Mouse (Mus musculus) neural tube, postnatal 0 days (tissue): ENCODE results near the gene Ntmt1. TPM values are rescaled to one million over a fixed set of nuclear protein-coding genes. Genes with fewer than 3 reads are reported as not detected.

Experiments used
- polyA plus RNA-seq: library from polyadenylated mRNA; unstranded; fragments of >200 nt; fragmentation: Nextera tagmentation; extraction: Ambion mirVana; gene quantifications from 2 replicates; pipeline ENCODE4 v1.2.1, GENCODE M21; 2015

Ntmt1 gene
- 96.5 and 103 TPM in 2 replicates for polyA plus RNA-seq

DNA sequence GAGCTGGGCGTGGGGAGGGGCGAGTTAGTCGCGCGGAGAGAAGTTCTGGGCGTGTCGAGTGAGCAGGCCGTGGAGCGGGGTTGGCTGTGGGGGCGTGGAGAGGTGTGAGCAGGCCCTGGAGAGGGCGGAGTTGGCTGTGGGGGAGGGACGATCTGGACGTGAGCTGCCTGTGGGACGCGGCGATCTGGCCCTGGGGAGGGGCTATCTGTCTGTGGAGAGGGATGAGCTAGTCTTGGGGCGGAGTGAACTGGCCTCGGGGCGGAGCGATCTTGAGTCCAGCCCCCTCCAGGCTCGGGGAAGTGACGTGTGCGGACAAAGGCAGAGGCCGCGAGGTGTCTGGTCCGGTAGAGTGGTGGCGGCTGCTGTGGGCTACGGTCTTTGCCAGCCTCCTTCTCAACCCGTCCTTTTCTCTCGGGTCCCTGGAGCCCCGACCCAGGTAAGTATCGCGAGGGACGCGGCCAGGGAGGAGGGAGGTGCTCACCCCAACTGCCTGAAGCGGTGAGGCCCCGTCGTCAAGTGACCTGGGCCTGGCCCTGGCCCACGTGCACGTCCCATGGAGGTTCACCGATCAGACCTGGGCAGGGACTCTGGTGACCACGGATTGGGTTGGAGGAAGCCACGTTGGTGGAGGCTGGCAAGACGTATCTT is at the start of gene Ntmt1:
Gene Ntmt1, plus strand, starts transcription at position 179 of the 648 bp plus-strand sequence.

GRCm38 (mm10) chr2:30803604-30804003 is 4.0 kb upstream of the Ntmt1 start, which contains the start of gene 1700001O22Rik:
Gene 1700001O22Rik (minus strand): TSS chr2:30803661.

DNA sequence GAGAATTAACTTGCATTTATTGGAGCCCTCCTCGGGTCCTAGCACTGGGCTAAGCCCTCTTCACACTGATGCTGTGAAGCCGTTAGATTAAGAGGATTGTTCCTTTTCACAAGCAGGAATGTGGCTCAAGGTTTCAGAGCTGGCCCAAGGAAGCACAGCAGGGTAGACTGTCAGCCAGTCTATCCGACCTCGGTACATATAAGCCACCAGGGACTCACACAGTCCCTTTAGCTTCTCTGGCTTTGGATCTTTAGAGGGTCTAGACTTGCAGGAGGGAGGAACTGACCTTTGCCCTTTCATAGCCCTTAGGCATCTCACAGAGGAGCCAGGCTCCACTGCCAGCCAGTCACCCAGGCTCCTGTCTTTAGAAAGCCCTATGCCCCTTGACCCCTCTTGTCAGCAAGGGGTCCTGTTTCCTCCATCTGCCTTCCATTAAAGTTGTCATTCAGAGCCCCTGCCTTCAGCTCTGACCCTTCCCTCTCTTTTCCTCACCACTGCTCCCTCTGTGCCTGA is 22.7 kb downstream of the Ntmt1 start, which contains the start of gene Asb6:
Gene Asb6, minus strand, starts transcription at position 51 of the 513 bp plus-strand sequence.

GRCm38 (mm10) chr2:30834373-30835022 is 26.9 kb downstream of the Ntmt1 start, which contains the start of gene Prrx2:
Gene Prrx2 (plus strand): TSS chr2:30834972.

Other genes starting within 250 kb of the Ntmt1 start
- 0.32 and 0.59 TPM in 2 replicates for gene Cstad, start 212.8 kb upstream of the Ntmt1 start, polyA plus RNA-seq
- 2.3 and 2.4 TPM in 2 replicates for gene 1700001O22Rik, start 4.2 kb upstream of the Ntmt1 start, polyA plus RNA-seq
- gene Asb6, start 22.5 kb downstream of the Ntmt1 start, polyA plus RNA-seq, result 44.4 and 45.8 TPM in 2 replicates
- gene Prrx2, start 27.1 kb downstream of the Ntmt1 start, polyA plus RNA-seq, result 2.2 and 6.1 TPM in 2 replicates
- gene Ptges, start 122.0 kb downstream of the Ntmt1 start, polyA plus RNA-seq, result 4.6 and 4.7 TPM in 2 replicates
- 18.2 and 19.7 TPM in 2 replicates for gene Tor1b, start 145.1 kb downstream of the Ntmt1 start, polyA plus RNA-seq
- gene Tor1a, start 160.1 kb downstream of the Ntmt1 start, polyA plus RNA-seq, result 74.0 and 82.1 TPM in 2 replicates
- gene BC005624, start 174.4 kb downstream of the Ntmt1 start, polyA plus RNA-seq, result 75.2 and 80.2 TPM in 2 replicates
- 29.9 and 32.1 TPM in 2 replicates for gene Usp20, start 174.5 kb downstream of the Ntmt1 start, polyA plus RNA-seq